Mouse (Mus musculus): ENCODE measurements at regions not wholly inside any gene's neighbourhood (a gene's known extent, or its start where the extent isn't known, plus 50 kb on each side); places are given as distances from the start of the nearest gene placed in this dataset.

DNA sequence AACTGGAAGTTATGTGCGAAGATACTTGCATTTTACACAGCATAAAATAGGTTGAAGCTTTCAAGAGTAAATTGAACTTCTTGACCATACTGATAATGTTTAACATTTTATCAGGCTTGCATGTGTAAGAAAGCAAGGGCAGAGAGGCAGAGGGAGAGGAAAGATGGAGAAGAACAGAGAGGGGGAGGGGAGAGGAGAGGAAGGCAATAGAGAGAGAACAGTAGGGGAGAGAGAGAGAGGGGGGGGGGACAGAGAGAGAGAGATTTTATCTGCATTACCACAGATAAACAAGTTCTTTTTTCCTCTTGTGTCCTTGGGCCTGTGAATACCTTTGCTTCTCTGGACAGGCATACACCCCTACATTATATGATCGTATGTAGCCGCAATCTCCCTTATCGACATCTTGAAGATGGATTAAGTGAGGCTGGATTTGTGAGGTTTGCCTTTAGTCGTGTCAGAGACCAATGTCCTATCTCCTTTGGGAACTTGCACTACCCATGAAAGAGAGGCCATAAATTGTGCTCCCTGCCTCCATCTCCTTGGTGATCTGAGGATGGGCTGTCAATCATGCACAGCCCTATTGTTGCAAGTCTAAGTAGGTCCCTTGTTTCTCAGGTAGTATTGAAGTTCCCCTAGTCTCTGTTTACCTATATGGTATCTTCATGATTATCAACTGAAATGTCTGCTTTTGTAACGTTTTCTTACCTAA lies 217.7 kb downstream of the Gm11146 start:
- Histone ChIP-seq H3K27ac (ENCODE audit: insufficient read depth, low read depth, low read length) (no peak overlapping the region), H3K4me3 (ENCODE audit: low read depth, low read length) (no peak overlapping the region), H3K36me3 (ENCODE audit: control insufficient read depth, insufficient read depth, low read length) (no peaks in the 10 kb centered on the region), H3K4me1 (ENCODE audit: control insufficient read depth, insufficient read depth, insufficient read length, low read length) (no peaks in the 10 kb centered on the region), H3K27me3 (ENCODE audit: control insufficient read depth, insufficient read depth, low read length) (no peaks in the 10 kb centered on the region)
- 57% methylated on average over 6 of the region's 6 CpGs for WGBS
- TF ChIP-seq POLR2A (IDR thresholded peaks at IDR 0.05; ENCODE audit: low read depth, low read length) (no peak), CTCF (IDR thresholded peaks at IDR 0.05; ENCODE audit: extremely low read depth, insufficient read length, insufficient replicate concordance, low read depth, low read length) (no peak)

DNA sequence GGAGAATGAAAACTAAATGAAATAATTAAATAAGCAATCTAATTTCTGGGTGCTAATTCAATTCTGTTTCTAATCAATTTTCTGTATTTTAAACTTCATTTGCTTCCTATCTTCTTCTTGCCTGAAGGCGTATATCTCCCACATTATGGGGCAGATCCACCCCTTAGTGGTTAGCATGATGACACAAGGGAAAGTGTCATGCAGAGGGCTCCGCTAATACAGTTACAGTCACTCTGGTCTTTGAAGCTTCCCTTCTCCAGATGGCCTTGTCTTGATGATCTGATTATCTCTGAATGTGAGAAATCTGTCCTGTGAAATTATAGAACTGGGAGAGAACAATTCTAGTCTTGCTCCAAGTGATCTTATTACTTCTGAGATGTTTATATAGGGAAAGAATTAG lies 219.1 kb downstream of the Gm11146 start:
- Histone ChIP-seq H3K4me3 (ENCODE audit: low read depth, low read length) (no peak overlapping the region), H3K4me1 (ENCODE audit: control insufficient read depth, insufficient read depth, insufficient read length, low read length) (no peaks in the 10 kb centered on the region), H3K27me3 (ENCODE audit: control insufficient read depth, insufficient read depth, low read length) (no peaks in the 10 kb centered on the region), H3K27ac (ENCODE audit: insufficient read depth, low read depth, low read length) (no peak overlapping the region), H3K36me3 (ENCODE audit: control insufficient read depth, insufficient read depth, low read length) (no peaks in the 10 kb centered on the region)
- 88% methylated on average over 2 of the region's 2 CpGs for WGBS
- no peak for TF ChIP-seq POLR2A (IDR thresholded peaks at IDR 0.05; ENCODE audit: low read depth, low read length)
- TF ChIP-seq CTCF (IDR thresholded peaks at IDR 0.05; ENCODE audit: extremely low read depth, insufficient read length, insufficient replicate concordance, low read depth, low read length), result no peak

DNA sequence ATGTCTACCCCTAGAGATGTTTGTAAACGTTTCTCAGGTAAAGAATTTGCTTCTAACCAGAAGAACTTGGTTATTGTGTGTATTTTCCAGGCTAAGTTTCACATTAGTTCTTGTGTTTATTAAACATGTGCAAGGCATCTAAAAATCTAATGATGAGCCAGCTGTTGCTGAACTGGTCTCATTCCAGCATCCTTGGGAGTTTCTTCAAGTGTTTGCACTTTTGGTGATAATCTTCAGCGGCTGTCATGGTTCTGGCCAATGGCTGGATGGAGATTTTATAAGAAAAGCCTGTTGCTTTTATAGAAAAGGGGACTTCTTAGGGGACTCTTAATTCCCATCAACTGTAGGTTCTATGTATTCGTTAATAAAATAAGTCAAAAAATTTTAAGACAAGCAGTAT lies 229.1 kb downstream of the Gm11146 start:
- 73% methylated on average over 3 of the region's 3 CpGs for WGBS

DNA sequence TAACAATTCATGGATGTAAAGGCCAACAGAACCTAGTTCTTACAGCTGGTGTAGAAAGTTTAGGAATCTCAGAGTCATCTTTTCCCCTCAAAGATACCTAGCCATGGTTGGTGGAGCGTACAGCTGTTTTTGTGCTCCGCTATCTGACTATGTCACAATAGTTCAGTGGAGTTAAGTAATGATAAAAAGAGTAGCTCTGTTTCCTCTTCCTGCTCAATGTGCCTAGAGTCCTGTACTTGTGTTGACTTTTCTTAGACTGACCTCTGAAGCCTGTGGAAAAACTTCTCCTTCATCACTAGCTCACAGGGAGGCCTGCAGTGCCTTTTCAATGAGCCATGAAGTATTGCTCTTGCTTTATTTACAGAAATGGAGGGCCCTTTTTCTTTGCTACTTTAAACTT lies 232.1 kb downstream of the Gm11146 start:
- no peaks in the 10 kb centered on the region for H3K36me3 ChIP-seq (ENCODE audit: control insufficient read depth, insufficient read depth, low read length)
- 75% methylated on average over 2 of the region's 2 CpGs for WGBS
- no peaks in the 10 kb centered on the region for H3K27me3 ChIP-seq (ENCODE audit: control insufficient read depth, insufficient read depth, low read length)

More for the DNA sequence above, 229.1 kb downstream of the Gm11146 start:
- H3K36me3 ChIP-seq (ENCODE audit: control insufficient read depth, insufficient read depth, low read length), result no peaks in the 10 kb centered on the region
- H3K27ac ChIP-seq (ENCODE audit: insufficient read depth, low read depth, low read length), result no peak overlapping the region
- H3K4me1 ChIP-seq (ENCODE audit: control insufficient read depth, insufficient read depth, insufficient read length, low read length), result no peaks in the 10 kb centered on the region
- no peaks in the 10 kb centered on the region for H3K27me3 ChIP-seq (ENCODE audit: control insufficient read depth, insufficient read depth, low read length)
- no peak overlapping the region for H3K4me3 ChIP-seq (ENCODE audit: low read depth, low read length)
- TF ChIP-seq CTCF (IDR thresholded peaks at IDR 0.05; ENCODE audit: extremely low read depth, insufficient read length, insufficient replicate concordance, low read depth, low read length) (no peak), POLR2A (IDR thresholded peaks at IDR 0.05; ENCODE audit: low read depth, low read length) (no peak)

DNA sequence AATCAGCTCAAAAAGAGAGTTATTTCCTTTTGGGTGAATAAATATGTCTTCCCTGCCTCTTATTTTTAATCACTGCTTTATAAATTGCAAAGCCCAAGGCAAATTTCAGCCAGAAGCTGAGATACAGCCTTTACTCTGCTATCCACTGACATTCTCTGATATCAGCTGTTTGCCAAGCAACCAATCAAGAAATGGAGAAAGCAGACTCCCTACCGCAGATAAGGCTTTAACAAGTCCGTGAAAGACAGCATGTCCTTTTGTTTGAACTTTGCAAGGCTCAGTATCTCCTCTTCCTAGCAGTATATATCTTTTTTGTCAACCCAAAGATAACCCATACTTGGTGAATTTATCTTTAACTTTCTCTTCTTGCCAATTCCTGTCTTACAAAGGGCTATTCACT lies 236.6 kb downstream of the Gm11146 start:
- no peaks in the 10 kb centered on the region for H3K4me1 ChIP-seq (ENCODE audit: control insufficient read depth, insufficient read depth, insufficient read length, low read length)
- no peaks in the 10 kb centered on the region for H3K27me3 ChIP-seq (ENCODE audit: control insufficient read depth, insufficient read depth, low read length)
- H3K36me3 ChIP-seq (ENCODE audit: control insufficient read depth, insufficient read depth, low read length), result no peaks in the 10 kb centered on the region
- WGBS, result 51% methylated on average over 2 of the region's 2 CpGs
- H3K4me3 ChIP-seq (ENCODE audit: low read depth, low read length), result no peak overlapping the region
- TF ChIP-seq CTCF (IDR thresholded peaks at IDR 0.05; ENCODE audit: extremely low read depth, insufficient read length, insufficient replicate concordance, low read depth, low read length) (no peak), POLR2A (IDR thresholded peaks at IDR 0.05; ENCODE audit: low read depth, low read length) (no peak)
- H3K27ac ChIP-seq (ENCODE audit: insufficient read depth, low read depth, low read length), result no peak overlapping the region

More for the DNA sequence above, 232.1 kb downstream of the Gm11146 start:
- Histone ChIP-seq H3K27ac (ENCODE audit: insufficient read depth, low read depth, low read length) (no peak overlapping the region), H3K4me1 (ENCODE audit: control insufficient read depth, insufficient read depth, insufficient read length, low read length) (no peaks in the 10 kb centered on the region), H3K4me3 (ENCODE audit: low read depth, low read length) (no peak overlapping the region)
- TF ChIP-seq POLR2A (IDR thresholded peaks at IDR 0.05; ENCODE audit: low read depth, low read length) (no peak), CTCF (IDR thresholded peaks at IDR 0.05; ENCODE audit: extremely low read depth, insufficient read length, insufficient replicate concordance, low read depth, low read length) (no peak)

DNA sequence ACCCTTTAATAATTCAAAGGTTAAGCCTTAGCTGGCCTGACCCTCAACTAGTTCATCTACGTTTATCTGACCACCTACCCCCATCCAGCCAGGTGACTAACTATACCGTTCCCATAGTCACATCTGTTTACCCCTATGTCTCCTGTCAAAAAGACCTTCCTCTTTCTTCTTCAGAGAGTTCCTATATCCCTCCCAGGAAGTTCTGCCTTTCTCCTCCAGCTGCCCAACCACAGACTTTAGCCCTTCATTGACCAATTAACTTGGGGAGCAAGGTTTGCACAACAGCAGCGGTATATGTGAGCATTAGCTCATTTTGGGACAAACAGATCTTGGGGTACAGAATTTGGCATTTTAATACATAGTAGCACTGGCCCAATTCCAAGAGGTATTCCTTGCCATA lies 237.5 kb downstream of the Gm11146 start:
- WGBS, result 83% methylated on average over 3 of the region's 3 CpGs
- no peaks in the 10 kb centered on the region for H3K4me1 ChIP-seq (ENCODE audit: control insufficient read depth, insufficient read depth, insufficient read length, low read length)

DNA sequence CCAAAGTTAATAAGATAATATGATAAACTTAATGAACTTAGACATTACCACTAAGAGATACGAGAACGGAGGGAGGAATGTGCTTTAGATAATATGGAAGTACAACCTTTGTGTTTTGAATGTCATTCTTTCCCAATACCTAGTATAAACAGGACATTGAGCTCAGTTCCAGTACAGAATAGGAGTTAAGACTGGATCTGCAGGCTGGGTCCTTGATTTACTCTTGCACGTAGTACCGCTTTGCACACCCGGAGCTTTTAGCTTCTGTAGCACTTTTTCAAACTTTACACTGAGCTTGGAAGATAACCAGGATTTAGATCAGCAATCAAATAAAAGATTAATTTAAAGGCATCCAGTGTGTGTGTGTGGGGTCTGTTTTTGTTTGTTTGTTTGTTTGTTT lies 242.7 kb downstream of the Gm11146 start:
- H3K4me3 ChIP-seq (ENCODE audit: low read depth, low read length), result no peak overlapping the region
- H3K27ac ChIP-seq (ENCODE audit: insufficient read depth, low read depth, low read length), result no peak overlapping the region
- H3K4me1 ChIP-seq (ENCODE audit: control insufficient read depth, insufficient read depth, insufficient read length, low read length), result no peaks in the 10 kb centered on the region
- 83% methylated on average over 5 of the region's 5 CpGs for WGBS
- H3K27me3 ChIP-seq (ENCODE audit: control insufficient read depth, insufficient read depth, low read length), result no peaks in the 10 kb centered on the region
- no peak for TF ChIP-seq CTCF (IDR thresholded peaks at IDR 0.05; ENCODE audit: extremely low read depth, insufficient read length, insufficient replicate concordance, low read depth, low read length)
- no peak for TF ChIP-seq POLR2A (IDR thresholded peaks at IDR 0.05; ENCODE audit: low read depth, low read length)
- H3K36me3 ChIP-seq (ENCODE audit: control insufficient read depth, insufficient read depth, low read length), result no peaks in the 10 kb centered on the region

More for the DNA sequence above, 237.5 kb downstream of the Gm11146 start:
- H3K27ac ChIP-seq (ENCODE audit: insufficient read depth, low read depth, low read length), result no peak overlapping the region
- TF ChIP-seq CTCF (IDR thresholded peaks at IDR 0.05; ENCODE audit: extremely low read depth, insufficient read length, insufficient replicate concordance, low read depth, low read length) (no peak), POLR2A (IDR thresholded peaks at IDR 0.05; ENCODE audit: low read depth, low read length) (no peak)
- H3K36me3 ChIP-seq (ENCODE audit: control insufficient read depth, insufficient read depth, low read length), result no peaks in the 10 kb centered on the region
- no peaks in the 10 kb centered on the region for H3K27me3 ChIP-seq (ENCODE audit: control insufficient read depth, insufficient read depth, low read length)
- H3K4me3 ChIP-seq (ENCODE audit: low read depth, low read length), result no peak overlapping the region

All from small intestine, adult 2 months (tissue).